ENCODE assay signal across 12 mouse cellular contexts in genomic region chr11:72078647-72079046, GRCm38 (mm10). TPM values are rescaled to one million over a fixed set of nuclear protein-coding genes. Genes with fewer than 3 reads are reported as not detected.
A peak's percentile ranks its signal among the peaks of the same experiment; 100 is the strongest.
DNase-seq lines count a peak whose midpoint lies in the region.
"Had no signal": no experiment of that assay in that cellular context is flagged by ENCODE, and none has a peak within 500 bp of the region (broad histone marks: within the 10 kb centered on the region; RNA-seq: fewer than 3 reads in every experiment).

No protein-coding gene starts in this region.

- DNase-seq in adrenal gland, postnatal 10 days = peak; percentile 35
- no peak for DNase-seq in adrenal gland, adult (ENCODE audit: inconsistent age in 2 of 2, low spot score in 1 of 2)
- peak; percentile 13 for DNase-seq in heart, adult 8-10 months (ENCODE audit: low spot score)
- DNase-seq in heart, postnatal 4 days = no peak
- DNase-seq in MN1 (ENCODE audit: low spot score) = peak; percentile 10
- peak; percentile 74 to 81 for DNase-seq in cerebellum, postnatal 25 days
- DNase-seq in kidney, postnatal 4 days = no peak
- no peak for DNase-seq in embryo, embryonic 11 days
- DNase-seq: gastrocnemius, postnatal 10 days; right cerebral cortex, postnatal 4 days had no signal

RNA-seq across cellular contexts. Expression of gene Pimreg, which starts 36.8 kb away (rescaled TPM):
- total RNA-seq in adrenal gland, postnatal 10 days (2021) = 10 to 100 TPM; 14.1 to 23.8 TPM
- 1 to 10 TPM in 1 of 4 experiments, under 1 TPM in 2, not detected in 1; 0.41 to 1.4 (median 0.65) TPM for total RNA-seq in heart, adult 8-10 months (2022)
- 10 to 100 TPM; 30.5 to 38.3 TPM for total RNA-seq in heart, postnatal 4 days (2021)
- total RNA-seq: monocyte, adult 5-6 weeks had no signal

RNA-seq across cellular contexts. Expression of gene Aipl1, which starts 41.3 kb away (rescaled TPM):
- under 1 TPM; 0.27 to 0.33 TPM for total RNA-seq in adrenal gland, postnatal 10 days (2021)
- total RNA-seq in heart, adult 8-10 months (2022) = under 1 TPM in 1 of 4 experiments, not detected in 3; 0.13 TPM
- under 1 TPM in 1 of 2 experiments, not detected in 1; 0.29 TPM for total RNA-seq in heart, postnatal 4 days (2021)
- total RNA-seq: layer of hippocampus, postnatal 25 days had no signal

RNA-seq across cellular contexts. Expression of gene Pitpnm3, which starts 56.9 kb away (rescaled TPM):
- total RNA-seq in adrenal gland, postnatal 10 days (2021) = 1 to 10 TPM; 1.4 to 1.5 TPM
- 1 to 10 TPM; 1.1 to 2.1 (median 1.9) TPM for total RNA-seq in heart, adult 8-10 months (2022)
- total RNA-seq in heart, postnatal 4 days (2021) = 1 to 10 TPM; 1.7 TPM
- total RNA-seq: monocyte, adult 5-6 weeks had no signal

Comparison
In these comparisons a context has a peak if more than half of its experiments do, and no peak if none do; other contexts are left out.
1. DNase-seq: peak in adrenal gland, postnatal 10 days (single experiment), heart, adult 8-10 months (single experiment), MN1 (single experiment) and cerebellum, postnatal 25 days (2 of 2); none in adrenal gland, adult (0 of 2), heart, postnatal 4 days (single experiment), kidney, postnatal 4 days (0 of 2) and embryo, embryonic 11 days (single experiment).
2. RNA of gene Pimreg, which starts 36.8 kb away (total RNA-seq): 30.5 to 38.3 TPM in heart, postnatal 4 days and 14.1 to 23.8 TPM in adrenal gland, postnatal 10 days; 0.41 to 1.4 TPM in heart, adult 8-10 months; every median in the first group is over 4 times any median in the second.